Mouse (Mus musculus) monocyte, adult 2 months (primary cell): ENCODE results near the gene Spesp1.

Source experiments
- DNase-seq, 2 experiments: peaks; one replicate each; pipeline ENCODE4 v3.0.0; 2022; ENCODE audit warnings: low spot score in 2 of 2, low read depth in 1 of 2

The Spesp1 gene

DNA sequence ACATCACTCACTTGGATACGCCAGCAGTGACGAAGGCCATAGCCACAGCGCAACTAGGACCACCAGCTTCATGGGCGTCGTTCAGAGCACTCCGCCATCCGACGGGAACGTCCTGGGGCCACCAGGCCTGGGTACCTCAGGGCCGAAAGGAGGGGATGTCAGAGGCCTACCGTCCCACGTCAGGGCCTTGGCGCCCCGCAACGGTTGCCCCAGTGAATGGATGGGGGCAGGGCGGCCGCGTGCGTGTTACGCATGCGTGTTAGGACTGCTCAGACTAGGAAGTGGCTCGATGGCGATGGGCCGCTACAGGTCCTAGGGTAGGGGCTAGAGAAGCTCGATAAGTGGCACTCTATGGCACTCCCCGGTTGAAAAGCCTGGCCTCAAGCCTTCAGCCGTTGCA, at the start of gene Spesp1:
Spesp1 (minus strand) TSS at position 218 of the 400 bp plus-strand sequence.
- DNase-seq, result no peak

DNA sequence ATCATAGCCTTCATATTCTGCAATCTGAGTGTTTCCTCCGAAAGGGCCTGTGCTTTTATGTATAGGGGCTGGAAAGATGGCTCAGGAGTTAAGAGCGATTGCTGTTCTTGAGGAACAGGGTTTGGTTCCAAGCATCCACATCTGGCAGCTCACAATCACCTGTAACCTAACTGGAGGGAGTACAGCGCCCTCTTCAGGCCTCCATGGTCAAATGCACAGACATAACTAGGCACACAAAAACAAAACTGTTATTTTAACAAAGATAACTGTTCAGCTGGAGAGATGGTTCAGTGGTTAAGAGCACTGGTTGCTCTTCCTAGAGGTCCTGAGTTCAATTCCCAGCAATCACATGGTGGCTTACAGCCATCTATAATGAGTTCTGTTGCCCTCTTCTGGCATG, 44.0 kb upstream of the Spesp1 start:
- DNase-seq, result no peak

DNA sequence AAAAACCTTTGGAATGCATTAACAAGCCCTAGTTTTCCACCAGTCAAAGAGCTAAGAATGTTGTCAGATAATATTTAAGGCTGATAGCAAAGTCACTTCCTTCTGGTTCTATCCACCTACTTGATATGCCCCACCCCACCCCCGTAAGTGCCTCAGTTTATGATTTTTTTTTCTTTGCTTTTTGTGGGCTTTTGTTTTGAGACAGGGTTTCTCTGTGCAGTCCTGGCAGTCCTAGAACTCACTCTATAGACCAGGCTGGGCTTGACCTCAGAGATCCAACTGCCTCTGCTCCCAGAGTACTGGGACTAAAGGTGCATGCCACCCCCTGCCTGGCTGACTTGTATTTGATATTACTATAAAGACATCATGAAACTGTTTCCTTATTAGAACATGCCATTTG, 41.8 kb upstream of the Spesp1 start:
- no peak for DNase-seq

- DNase-seq, result no peak
These were observed 36.7 kb upstream of the Spesp1 start for GRCm38 (mm10) chr9:62318729-62319128.

- DNase-seq, result no peak
These were observed 33.5 kb upstream of the Spesp1 start for GRCm38 (mm10) chr9:62315556-62315955.

DNA sequence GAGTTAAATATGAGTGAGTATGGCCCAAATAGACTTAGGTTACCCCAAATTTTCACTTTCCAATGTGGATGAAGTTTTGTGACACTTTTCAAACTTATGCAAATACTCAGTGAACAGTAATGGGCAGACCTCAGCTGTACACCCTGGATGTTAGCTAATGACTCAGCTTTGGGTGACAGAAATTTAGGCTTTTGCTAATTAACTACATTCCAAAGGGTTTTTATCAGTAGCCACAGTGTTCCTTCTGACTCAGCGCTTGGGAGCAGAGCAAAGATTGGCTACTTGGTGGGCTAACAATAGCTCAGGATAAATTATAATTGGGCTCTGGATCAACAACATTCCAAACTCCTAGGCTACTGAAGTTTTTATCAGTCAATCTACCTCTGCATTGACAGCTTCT, 14.9 kb upstream of the Spesp1 start:
- no peak for DNase-seq

GRCm38 (mm10) chr9:62295006-62295698, 13.1 kb upstream of the Spesp1 start:
- DNase-seq, result peak; percentile 7 to 52

GRCm38 (mm10) chr9:62287633-62288025, 5.6 kb upstream of the Spesp1 start:
- DNase-seq, result no peak

GRCm38 (mm10) chr9:62286967-62287632, 5.1 kb upstream of the Spesp1 start:
- DNase-seq, result peak in 1 of 2 experiments; percentile 7

DNA sequence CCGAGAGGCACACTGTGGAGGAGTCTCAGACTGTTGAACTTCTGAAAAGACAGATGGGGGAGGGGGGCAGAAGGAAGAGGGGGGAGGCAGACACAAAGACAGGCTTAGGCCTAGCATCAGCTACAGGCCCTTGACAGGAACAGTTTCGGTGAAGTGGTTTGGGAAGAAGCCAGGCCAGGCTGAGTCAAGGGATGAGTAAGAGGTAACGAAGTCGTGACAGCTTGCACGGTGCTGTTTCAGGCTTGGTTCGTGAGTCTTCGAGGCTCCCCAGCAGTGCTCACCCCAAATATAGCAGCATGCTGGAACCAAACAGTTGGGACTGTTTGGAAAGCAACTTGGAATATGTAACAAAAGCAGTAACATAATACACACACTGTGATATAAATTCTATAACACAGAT, 2.3 kb upstream of the Spesp1 start:
- no peak for DNase-seq

DNA sequence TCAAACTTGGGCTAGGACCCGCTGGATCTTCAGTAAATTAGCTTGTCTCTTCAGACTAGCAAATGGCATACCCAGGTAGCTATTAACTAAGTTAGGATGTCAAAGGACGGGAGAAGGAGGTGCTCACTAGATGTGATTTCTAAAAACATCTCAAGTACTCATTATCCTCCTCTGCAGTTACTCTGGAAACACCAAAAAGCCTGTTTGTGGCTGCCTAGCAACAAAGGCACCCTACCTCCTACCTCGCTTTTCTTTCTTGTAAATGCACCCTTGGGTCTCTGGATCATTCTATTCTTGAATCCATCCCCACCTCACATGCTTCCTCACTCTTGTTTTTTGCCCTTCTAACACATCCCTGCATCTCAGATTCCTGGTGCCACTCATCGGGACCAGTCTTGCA, 5.1 kb downstream of the Spesp1 start:
- no peak for DNase-seq

DNA sequence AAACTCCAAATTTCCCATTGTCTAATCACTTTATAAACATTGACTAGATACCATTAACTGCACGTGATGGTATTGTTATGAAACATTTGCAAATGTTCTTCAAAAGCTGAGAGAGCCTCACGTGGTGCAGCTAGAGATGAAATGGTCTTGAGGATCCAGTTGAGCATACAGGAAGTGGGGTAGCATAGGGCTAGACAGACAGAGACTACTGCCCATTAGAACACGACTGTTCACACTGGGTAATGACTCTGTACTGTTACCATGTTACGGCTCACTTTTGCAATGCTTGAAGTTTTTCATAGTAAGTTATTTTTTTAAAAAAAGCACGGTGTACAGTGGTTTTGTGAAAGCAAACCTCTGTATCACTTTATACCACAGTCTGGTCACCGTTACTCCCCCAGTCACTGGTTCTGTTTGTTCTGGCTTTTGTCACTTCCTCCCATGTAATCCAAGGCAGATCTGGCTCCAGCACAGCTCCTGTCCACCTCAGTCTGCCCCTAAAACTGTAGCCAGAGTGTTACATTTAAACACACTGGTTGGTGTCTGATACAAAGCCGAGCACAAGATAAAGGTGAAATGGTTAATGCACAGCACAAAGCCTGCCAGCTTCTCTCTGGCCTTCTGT, 11.1 kb downstream of the Spesp1 start:
- no peak for DNase-seq

GRCm38 (mm10) chr9:62269161-62269560, 12.8 kb downstream of the Spesp1 start:
- no peak for DNase-seq

- DNase-seq, result no peak
These were observed 16.7 kb downstream of the Spesp1 start for GRCm38 (mm10) chr9:62265278-62265677.

DNA sequence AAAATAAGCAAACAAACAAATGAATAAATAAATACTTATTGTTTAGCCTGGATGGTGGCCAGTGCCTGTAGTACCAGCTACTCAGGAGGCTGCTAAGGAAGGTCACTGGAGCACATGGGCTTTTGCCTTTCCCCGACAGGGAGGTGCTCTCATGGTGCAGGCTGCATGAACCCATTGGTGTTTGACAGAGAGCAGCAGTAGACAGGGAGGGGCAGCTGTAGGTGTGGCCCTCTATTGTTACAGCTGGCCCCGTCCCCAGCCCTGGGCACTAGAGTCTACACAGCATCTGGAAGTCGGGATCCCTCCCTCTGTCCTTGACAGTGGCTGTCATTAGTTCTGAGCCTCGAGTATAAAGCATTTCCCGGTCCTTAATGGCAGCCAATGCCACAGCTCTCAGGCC, 18.4 kb downstream of the Spesp1 start:
- no peak for DNase-seq

DNA sequence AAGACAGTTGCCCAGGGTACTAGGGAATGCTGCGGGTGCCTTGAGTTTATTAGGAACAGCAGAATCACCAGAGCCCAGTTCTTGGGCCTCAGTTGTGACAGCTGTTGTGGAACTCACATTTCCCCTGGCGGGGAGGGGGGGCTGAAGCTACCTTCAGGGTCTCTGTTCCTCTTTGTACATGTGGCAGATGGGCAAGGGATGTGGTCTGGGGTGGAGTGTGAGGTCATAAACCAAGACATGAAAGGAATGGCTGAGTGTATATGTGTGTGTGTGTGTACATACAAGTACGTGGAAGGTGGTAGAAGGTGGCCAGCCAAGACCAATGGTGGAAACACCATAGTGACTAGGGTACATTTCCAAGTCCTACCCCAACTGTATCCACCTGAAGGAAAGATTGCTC, 20.6 kb downstream of the Spesp1 start:
- no peak for DNase-seq

DNA sequence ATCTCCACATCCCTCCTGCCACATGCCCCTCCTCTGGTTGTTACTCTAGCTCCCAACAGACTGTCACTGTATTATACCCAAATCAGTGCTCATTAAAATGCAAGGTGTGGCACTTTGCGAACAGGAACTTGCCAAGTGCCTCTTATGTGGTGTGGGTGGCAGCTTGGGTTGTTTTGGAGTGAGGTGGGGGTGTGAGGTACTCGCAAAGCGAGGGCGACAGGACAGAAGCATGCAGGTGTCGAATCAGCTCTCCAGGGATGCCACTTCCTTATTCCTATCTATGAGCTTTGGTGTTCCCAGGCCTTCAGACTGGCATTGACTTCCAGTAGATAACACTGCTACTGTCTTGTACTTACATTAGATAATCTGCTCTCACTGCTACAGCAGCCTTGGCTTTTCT, 21.0 kb downstream of the Spesp1 start:
- DNase-seq, result no peak

DNA sequence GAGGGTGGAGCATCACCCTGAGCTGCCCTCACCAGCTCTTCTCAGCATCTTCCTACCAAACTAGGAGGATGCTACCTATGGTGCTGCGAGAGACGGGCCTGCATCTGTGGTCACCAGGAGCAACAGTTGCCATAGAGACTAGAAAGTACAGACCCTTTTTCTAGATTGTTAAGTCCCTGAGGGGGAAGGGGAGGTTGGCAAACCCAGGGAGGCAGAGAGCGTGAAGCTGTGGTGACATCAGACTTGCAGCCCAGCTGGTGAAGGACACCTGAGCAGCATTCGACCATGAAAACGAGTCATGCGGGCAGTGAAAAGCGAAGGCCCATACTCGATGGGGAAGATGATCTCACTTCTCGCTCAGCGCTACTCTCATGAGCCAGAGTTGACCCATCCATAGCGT, 24.0 kb downstream of the Spesp1 start:
- DNase-seq, result no peak

DNA sequence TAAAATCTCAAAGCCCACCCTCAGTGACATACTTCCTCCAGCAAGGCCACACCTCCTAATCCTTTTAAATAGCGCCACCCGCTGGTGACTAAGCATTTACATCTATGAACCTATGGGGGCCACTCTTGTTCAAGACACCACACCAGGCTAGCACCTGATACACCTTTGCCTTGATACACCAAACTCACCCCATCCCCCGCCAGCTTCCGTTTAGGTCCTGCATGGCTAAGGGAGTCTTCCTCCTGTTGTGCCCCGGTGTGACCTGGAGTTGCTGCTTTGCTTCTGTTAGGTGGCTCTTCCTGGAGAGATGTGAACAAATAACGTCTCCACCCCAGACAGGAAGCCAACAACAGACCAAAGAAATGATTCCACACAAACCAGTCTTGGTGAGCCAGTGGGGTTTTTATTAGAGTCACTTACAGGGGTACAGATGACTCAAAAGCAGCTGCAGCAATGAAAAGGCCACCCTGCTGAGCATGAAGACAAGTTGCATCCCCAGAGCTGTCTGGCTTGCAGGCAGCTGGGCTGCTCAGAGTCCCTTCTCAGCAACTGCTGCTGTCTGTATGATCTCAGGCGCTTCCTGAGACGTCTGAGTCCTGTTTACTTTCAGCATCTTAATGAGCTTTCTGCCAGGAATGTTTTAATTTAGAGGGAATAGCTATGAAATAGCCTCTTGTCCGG, 26.0 kb downstream of the Spesp1 start:
- no peak for DNase-seq

DNA sequence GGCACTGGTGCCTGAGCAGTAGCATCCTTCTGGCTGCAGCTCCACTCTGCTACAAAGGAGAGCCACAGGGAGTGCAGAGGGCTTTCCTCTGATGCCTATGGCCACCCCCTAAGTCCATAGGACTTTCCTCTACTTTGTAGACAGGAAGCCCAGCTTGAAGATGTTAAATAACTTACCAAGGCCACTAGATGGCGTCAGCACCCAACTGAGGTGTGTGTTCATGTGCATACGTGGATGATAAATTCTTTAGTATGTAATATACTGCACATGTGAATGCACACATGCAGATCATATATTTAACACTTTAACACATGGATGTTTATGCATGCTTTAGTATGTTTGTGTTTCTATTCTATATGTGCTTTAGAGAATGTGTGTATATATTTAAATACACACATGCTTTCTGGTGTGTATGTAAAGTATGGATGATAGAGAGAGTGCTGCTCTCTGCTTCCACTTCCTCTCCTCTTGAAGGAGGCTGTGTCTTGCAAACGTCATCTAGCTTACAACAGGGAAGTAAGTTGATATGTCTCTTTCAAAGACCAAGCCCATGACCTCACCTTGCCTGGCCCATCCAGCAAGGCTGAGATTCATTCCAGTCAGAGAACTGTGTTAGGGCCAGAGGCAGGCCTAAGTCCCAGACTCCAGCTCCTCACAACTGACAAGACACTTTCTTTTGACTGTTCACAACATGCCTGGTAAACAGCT, 28.1 kb downstream of the Spesp1 start:
- no peak for DNase-seq

DNA sequence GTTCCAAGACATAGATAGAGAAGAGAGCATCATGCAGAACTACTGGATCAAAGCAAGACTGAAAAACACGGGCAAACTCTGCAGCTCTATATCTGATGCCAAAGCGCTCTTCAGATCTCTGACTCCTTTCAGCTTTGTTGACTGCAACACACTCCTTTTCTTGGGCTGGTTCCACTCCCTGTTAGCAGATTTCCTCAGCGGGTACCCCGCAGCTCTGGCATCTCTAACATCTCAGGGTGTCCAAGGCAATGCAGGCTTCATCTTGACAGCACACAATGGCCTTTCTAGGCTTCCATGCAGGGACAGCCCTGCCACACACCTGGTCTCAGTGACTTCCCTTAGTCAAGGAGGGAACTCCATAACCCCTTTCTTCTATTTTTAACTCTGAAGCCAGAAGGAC, 31.7 kb downstream of the Spesp1 start:
- DNase-seq, result no peak
